Mouse (Mus musculus): ENCODE measurements around the gene Tmc8.

DNA sequence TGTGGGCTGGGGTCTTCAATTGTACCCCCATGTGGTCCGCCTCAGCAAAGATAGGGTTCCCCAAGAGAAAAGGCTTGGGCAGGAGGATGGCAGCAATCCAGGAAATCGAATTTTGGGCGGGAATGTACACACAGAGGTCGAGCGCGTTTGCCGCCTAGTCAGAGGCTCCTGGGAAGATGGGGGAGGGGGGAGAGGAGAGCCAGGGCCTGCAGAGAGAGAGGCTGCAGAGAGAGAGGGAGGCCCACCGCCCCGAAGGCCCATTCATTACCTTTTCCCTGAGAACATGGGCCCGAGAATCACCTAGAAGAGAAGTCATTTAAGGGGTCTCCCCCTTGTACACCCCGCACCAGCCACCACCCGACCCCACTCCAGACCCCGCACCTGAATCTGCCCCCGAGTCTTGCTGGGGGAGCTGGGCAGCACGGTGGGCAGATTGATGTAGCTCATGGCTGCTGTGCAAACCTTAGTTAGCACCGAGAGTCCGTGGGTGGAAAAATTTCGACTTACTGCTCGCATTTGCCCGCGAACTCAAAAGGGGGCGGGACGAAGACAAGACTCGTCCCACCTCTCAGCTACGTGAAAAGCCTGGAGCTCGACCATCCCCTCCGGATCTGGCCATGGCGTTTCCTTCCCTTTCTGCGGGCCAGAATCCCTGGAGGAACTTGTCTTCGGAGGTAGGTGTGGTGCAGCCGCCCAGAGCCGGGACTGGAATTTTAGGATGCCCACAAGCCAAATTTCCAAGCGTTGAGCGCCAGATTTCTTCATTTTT lies 43.6 kb downstream of the Tmc8 start, which contains the start of the genes Afmid and Tk1:
- TF ChIP-seq CTCF (IDR thresholded peaks at IDR 0.05; ENCODE audit: borderline replicate concordance, extremely low read depth, insufficient read depth, insufficient read length), result no peak
- TF ChIP-seq POLR2A (IDR thresholded peaks at IDR 0.05; ENCODE audit: borderline replicate concordance, extremely low read depth, insufficient read depth, insufficient read length, poor library complexity, severe bottlenecking), result no peak

Measured in brain, embryonic 14.5 days (tissue).